Mouse (Mus musculus): ENCODE results near the gene Cela1.

DNA sequence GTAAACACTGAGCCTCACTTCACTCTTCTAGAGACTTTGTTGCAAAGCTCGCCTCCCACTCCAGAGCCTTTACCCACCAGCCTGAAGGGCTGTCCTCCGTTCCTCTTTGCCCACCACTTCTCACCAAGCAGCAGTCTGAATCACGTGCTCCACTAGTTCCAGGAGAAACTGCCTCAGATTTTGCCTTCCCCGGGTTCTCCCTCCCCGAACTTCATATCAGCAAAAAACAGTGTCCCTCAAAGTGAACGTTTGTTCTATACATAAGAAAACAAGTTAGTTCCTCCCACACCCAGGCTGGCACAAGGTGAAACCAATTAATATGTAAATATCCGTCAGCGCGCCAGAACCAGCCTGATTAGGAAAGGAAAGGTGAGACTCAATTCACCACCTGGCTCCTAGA is 52.5 kb downstream of the Cela1 start:
- no peak for TF ChIP-seq CTCF (IDR thresholded peaks at IDR 0.05; ENCODE audit: borderline replicate concordance, insufficient read depth, low read length)
- TF ChIP-seq POLR2A (IDR thresholded peaks at IDR 0.05; ENCODE audit: low read depth, low read length): no peak

All from embryonic fibroblast, embryonic 13.5 days (primary cell).